Mouse (Mus musculus) heart, adult 11 months (tissue): ENCODE results near the gene Orm3.

Experiments
- DNase-seq: peaks from one replicate; pipeline ENCODE4 v3.0.0; 2022

Orm3 gene

DNA sequence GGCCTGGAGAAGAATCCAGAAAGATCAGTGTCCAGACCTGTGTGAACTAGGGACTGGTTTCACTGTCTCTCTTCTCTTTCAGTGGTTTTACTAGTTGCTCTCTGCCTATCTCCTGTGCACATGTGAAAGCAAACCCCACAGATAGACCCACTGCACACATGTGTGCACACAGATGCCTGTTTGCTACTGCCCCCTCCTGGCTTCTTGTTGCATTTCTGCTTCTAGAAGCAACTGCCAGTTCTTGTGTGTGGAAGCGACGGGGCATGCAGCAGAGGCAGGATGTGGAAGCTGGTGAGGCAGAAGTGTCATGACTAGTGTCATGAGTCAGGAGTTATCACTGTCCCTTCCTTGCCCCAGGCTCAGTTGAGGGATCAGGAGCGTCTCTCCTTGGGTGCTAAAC is 15.9 kb downstream of the Orm3 start:
- DNase-seq, result no peak

DNA sequence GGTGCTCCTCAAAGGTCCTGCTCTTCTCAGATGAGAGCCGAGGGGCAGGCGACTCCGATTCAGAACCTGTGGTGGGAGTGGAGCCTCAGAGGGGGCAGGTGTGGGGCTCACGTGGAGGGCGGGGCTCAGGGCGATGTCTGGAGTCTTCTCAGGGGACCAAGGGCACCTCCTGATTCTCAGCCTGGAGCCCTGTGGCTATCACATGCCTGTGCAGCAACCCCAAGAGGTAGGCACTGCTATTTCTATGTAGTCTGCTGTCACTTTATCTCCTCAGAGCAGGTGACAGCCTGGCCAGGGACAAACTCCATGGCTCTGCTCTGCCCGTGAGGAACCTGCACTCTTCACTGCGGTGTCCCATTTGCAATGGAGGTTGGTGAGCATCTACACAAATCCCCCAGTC is 17.4 kb downstream of the Orm3 start:
- DNase-seq, result peak; percentile 87

DNA sequence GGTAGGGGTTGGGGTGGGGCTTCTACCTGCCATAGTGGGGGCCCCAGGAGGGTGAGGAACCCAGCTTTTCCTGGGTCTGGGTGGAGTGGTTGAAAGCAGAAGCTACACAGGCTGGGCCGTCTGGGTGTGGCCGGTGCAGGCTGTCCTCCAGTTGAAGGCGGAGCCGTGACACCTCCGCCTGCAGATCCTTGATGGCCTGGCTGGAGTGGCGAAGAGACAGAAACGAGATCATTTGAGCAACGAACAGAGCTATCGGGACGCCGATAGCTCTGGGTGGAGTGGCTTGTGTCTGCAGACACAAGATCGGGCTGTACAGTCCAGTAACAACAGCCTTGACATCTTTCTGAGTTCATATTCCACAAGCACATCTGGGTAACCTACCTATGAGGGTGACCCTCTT is 18.4 kb downstream of the Orm3 start:
- DNase-seq, result no peak

DNA sequence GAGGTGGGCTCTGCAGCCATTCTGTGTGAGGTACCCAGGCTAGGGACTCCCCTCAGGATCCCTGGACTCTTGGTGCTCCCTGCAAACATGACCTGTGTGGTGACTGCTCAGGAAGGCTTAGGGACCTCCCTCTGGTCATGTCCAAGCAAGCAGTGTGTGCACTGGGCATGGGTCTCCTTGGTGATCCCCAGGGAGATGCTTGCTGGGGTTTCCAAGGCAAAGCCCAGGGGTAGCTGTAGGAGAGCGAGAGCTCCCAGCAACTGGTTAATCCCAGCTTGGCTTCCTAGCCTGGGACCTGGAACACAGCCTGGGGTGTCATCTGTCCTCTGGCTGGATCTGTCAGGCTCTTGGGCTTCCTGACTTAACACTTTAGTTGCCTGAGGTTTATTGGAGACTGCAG is 19.4 kb downstream of the Orm3 start:
- peak; percentile 91 for DNase-seq

DNA sequence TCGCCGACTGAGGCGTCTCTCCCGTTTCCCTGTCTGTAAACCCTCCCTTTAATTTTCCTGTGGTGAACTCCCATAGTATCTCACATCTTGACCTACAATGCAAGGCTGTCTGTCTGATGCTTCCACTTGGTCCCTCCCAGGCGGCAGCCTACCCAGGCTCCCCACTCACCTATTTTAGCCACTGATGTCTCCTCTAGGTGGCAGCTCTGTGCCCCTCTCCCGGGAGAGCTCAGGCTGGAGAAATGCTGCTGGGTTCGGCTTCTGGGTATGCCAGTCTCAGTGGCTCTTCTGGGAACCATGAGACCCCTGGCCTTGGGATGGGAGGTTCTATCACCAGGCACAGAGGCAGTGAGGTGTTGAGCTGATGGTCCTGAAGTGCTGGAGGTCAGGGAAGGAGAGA is 21.5 kb downstream of the Orm3 start:
- DNase-seq, result no peak

DNA sequence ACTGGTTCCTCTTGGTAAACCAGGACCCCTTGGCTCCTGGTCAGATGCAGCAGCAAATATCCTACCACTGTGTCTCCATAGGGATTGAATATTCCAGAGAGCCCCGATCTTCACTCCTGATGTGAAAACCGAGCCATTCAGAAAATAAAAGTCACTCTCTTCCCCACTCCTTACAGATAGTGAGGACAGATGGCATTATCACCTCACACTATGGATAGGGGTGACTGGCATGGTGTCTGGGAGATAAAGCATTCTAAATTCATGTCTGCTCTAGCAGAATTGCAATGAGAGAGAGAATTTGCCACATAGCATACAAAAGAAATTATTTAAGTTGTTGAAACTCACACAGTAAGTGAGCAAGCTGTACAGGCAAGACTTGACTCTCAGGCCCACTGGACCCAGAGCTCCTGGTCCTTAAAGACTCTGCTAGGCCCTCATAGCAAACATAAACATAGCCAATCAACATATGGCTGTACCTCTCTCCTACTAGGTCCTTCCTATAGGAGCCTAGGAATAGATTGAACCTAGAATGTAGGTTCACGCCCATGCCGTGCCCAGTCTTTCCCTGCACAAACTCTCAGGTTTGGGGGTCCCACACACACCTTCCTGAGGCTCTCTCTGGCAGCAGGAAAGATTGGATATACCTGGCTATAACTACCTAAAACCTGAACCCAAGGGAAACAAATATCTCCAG is 26.9 kb downstream of the Orm3 start:
- no peak for DNase-seq

DNA sequence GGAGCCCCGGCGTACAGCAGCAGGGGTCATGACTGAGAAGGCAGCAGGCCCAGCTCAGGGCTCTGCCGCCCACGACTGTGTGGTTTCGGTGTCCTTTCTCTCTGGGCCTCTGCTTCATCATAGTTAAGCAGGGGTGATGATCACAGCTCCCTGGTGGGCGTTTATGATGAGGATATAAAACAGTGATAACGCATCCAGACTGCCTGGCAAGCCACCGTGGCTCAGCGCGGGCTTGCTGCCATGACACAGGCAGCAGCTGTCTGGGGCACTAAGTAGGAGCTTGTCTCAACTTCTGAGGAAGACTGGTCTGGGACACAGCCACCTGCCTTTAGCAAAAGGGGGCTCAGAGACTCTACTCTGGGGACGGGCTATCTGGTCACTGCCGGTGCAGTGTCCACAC is 27.5 kb downstream of the Orm3 start:
- no peak for DNase-seq

DNA sequence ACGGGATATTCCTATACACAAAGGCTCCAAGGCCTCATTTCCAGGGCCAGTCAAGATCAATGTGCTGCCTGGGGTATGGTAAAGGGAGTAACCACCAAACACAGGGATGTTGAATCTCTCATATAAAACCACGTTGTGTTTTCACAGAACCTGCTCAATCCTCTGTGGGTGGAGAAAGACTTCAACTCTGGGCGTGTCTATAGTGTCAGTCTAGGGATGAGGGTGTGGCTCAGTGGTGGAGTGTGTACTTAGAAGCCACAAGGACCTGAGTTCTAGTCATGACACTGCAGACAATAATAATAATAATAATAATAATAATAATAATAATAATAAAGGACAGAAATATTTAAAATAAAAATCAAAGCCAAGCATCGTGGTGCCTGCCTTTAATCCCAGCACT is 28.3 kb downstream of the Orm3 start:
- DNase-seq, result no peak

DNA sequence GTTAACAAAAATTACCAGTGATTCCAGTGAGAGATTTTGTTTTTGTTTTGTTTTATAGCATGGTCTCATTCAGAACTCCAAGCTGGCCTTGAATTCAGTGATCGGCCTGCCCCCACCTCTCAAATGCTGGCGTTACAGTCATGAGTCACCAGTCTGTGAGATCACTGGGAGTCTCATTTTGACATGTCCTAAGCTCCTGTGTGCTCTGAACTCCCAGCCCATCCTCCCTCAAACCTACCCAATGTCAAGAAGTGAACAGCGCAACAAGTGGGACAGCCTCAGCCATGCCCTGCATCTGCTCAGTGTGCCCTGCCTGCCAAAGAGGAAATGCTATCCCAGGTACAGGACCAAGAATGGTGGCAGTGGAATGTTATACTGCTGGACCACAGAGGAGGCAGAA is 29.3 kb downstream of the Orm3 start:
- DNase-seq, result no peak

DNA sequence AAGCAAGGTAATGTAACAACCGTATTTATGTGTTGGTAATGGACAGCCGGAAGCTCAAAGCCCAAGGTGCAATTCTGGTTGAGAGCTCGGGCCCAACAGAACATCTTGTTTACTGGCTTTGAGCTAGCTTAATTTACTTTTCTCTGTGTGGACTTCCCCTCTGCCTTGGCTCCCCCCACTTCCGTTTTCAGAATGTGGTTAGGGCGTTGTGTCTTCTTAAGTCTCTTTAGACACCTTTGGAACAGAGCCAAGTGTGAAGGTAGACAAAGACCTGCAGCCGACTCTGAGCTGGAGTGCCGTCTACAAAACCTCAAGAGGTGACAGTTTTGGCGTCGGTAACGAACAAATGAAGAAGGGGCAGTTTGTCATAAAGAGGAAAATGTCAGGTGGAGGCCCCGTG is 29.8 kb downstream of the Orm3 start:
- no peak for DNase-seq

DNA sequence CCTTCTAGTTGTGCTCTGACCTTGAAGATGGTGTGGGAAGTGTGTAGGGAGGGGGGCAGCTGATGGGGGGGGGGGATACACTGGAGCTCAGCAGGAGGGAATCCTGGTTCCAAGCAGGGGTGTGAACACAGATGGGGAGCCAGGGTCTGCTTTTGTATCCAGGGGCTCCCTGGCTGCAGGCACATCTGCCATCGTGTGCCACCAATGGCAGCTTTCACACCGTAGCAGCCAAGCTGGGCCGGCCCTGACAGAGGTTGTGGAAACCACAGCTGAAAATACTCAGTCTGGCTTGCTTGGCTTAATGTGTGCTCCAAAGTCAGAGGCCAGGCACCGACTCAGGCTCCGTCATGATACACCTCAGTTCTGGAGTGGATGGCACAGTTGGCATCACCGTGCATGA is 32.1 kb downstream of the Orm3 start:
- DNase-seq, result no peak

DNA sequence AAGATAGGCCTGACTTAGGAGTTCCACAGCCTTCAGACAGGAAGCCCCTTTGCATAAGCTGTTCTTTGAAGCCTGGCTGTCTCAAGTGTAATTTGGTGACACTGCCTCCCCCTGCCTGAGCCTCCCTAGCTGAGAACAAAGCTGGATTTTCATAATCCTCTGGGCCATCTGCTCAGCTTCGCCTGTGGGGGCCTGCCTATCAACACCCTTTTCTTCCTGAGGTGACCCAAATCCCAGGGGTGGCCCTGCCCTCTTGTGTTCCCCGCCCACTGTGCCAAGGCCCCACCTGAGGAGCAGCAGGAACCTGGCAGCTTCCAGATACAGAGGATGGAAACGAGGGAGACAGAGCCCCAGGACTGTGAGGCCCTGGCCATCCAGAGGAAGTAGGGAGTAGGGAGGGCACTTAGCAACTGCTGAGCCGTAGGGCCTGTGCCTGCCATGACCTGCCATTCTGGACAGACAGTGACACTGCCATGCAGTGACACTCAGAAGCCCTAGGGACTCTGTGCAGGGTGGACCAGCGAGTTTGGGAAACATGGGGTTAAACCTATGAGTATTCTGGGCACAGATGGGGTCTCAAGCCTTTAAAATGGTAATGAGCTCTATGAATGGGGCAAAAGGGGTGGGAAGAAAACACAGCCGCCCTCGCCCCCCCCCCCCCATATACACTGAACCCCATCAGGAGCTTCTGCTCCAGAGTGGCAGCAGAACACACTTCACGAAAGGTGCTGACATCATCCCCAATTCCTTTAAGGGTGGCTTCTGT is 33.3 kb downstream of the Orm3 start:
- DNase-seq, result peak; percentile 90

DNA sequence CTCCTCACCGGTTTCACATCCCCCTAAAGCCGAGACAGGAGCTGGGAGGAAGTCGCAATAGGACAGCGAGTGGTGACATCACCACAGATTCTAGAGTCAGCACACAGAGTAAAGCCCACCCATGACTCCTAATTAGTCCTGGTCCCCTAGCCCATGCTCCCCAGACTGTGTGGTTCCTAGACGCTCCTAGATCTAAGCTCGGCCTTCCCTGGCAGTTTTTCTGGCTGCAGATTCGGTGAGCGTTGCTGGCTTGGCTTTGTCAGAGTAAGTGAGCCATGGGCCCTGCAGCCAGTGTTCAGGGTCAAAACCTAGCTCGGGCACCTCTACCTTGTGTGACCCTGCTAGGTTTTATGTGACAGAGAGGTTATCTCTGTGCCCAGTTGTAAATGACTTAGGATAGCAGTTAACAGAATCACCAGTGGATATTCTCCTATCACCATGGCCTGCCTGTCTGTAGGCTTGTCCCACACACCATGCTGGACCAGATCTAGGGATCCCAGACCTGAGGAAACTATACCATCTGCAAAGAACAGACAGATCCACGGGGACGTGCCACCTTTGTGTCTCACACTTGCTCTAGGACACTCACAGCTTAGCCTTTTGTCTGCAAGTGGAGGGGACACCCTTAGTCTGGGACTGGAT is 34.0 kb downstream of the Orm3 start:
- DNase-seq, result peak; percentile 94

DNA sequence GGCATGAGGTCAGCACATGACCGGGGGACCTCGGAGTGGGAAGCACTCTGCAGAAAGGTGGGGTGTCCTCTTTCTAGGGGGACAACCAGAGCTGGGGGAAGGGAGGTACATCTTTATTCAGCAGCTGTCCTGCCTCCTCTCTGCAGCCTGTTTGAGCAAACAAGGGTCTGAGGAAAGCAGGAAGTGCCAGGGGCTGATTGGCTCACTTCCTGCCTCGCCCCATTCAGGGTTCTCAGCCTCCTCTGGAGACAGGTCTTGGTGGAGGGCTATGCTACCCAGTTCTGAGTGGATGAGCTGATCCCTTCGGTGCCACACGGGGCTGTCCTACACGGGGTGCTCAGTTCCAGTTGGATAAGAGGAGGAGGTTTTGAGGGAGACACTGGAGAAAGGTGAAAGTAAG is 35.4 kb downstream of the Orm3 start:
- DNase-seq, result no peak

DNA sequence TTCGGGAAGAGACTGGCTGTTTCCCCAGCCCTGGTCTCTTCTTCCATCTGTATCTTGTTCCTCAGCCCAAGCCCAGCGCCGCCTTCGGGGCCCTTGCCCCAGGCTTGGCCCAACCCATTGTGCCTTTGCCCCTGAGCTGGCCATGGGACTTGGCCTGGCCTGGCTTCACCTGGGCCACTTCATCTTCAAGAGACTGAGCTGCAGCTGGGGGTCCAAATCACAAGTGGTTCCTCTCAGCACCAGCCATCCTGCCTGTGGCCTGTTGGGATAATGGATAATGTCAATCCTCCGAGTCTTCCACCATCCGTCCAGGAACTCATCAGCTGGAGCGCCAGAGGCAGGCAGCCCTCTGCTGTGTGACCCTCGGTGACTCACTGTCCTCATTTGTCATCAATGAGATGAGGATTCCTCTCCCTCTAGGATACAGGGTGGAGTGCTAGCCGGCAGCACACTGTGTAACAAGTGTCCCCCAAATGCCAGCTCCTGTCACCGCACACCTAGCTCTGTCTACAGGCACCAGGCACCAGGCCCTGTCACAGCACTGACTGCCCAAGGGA is 42.1 kb downstream of the Orm3 start:
- peak; percentile 91 for DNase-seq

DNA sequence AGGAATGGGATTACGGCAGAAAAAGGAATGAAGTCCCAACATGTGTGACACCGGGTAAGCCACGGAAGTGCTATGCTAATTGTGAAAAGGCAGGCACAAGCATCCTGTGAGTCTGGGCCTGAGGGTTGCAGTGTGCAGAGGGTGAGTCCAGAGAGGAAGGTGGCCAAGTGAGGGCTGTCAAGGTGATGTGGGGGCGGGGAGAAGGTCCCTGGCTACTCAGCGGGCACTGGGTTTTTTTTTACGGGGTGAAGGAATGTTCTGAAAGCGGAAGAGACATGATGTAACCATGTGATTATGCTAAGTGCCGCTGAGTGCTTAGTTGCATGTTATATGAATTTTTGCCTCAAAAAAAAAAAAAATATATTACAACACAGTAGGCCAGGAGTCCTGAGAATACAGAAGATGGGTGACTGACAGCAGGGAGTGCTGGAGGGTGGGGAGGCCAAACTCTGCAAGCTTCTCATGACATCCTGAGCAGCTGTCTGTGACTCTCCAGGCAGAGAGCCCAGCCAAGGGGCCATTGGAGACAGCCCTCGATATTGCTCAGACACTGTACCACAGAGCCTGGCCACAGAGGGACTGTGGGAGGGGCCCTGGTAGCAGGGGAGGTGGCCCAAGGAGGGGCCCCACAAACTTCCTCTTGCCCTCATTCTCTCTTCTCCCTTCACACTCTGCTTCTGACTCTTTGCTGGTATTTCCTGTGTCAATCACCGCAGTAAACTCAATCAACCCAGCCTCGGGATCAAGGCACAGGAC is 43.1 kb downstream of the Orm3 start:
- peak; percentile 98 for DNase-seq

DNA sequence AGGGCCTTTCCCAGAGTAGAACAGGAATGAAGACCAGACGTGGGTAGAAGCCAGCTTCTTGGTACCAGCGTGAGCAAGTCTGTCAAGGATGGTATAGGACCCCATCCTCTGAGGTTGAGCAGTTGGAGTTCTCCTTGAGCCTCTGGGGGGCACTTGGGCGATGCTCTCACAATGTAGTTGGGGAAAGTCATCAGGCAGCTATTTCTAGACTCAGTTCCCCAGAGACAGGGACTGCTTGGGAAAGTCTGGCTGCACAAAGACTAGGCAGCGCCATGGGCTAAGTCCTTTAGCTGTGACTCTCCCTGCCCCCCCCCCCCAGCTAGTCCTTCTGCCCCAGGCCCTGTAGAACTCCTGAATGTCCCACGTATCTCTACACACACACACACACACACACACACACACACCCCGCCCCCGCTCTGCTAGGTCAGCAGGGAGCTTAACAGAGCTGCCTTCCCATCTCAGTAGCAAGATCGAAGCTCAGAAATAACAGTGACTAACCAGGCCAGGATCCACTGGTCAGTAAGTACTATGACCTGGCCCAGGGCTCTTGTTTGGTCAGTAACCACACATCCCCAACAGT is 43.8 kb downstream of the Orm3 start:
- peak; percentile 98 for DNase-seq

DNA sequence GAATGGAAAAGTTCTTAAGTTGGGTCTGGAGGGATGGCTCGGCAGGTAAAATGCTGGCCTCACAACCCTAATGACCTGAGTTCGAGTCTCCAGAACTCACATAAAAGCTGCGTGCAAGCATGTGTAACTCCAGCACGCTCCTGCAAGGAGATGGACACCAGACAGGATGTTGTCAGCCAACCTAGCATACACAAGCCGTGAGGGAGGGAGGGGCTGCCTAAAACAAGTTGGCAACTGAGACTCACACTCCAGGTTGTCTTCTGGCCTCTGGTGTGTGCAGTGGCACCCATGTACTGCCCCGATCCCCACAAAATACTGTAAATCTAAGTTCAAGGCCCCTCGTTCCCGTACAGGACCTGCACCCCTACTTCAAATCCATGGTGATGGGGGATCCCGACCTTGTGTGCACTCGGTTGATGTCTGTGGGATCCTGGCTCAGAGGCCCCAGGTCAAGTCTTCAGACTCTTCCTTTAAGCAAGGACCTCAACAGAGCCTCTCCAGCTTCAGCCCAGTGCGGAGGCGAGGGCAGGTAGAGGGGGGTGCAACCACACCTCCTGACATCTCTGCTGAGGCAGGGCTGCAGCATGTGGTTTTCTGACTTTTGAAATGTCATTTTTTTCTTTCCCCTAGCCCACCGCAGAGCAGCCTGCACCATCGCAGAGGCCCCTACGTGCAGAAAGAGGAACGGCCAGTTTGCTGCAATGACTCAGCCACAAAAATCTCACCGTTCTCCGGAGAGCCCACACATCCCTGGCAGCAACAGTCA is 44.8 kb downstream of the Orm3 start:
- DNase-seq, result peak; percentile 94

DNA sequence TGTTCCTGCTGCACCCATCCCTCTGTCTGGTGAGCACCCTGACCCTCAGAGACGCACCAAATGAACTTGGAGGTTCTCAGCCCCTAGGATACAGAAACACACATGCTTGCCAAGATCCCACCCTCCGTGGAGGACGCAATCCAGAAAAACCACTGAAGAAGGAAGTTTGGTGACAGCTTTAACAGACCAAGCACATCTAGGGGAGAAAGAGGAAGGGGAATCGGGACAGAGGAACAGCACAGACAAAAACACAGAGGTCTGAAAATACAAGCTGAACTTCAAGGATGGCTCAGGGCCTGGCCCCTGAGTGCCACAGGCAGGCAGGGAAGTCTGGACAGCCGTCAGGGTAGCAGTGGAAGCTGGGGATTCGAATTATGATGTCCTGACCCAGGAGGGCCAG is 45.7 kb downstream of the Orm3 start:
- DNase-seq, result peak; percentile 95

DNA sequence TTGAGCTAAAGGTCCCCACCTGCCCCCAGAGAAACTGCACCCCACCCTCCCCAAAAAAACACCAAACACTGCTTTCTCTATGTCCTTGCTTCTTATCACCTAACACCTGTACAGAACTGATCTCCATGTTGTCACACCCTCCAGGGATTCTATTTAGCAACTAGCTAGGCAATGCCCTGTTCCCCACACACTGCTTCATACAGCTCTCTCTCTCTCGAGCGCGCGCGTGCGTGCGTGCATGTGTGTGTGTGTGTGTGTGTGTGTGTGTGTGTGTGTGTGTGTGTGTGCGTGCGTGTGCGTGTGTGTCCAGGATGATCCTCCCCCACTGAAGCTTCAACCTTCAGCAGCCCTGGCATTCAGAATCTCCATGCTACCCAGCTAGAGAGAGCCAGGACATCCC is 46.1 kb downstream of the Orm3 start:
- no peak for DNase-seq

DNA sequence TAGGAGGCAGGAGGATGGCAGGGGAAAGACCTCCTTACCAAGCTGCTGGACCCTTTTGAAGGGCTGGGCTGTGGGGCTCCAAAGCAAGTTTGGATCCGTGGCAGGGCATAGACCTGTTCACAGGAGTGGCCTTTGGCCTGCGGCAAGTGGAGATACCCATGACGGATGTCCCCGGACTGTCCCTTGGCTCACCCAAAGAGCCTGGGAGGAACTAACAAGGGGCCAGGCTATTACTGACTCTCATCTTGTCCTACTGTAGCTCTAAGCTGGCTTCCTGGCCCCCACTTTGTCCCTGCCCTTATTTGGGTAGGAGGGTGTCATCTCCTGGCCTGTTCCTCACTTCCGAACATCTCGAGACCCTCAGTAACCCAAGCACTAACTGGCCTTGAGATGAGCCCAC is 46.6 kb downstream of the Orm3 start:
- no peak for DNase-seq
